Mouse (Mus musculus): ENCODE results near the gene Chd1l. TPM values are rescaled to one million over a fixed set of nuclear protein-coding genes. Genes with fewer than 3 reads are reported as not detected.

The Chd1l gene
- polyA plus RNA-seq (2017; shearing (Covaris generic)) = 43.2 TPM

GRCm38 (mm10) chr3:97609845-97610410 is at the start of gene Chd1l:
Chd1l (minus strand) TSS chr3:97610203.

DNA sequence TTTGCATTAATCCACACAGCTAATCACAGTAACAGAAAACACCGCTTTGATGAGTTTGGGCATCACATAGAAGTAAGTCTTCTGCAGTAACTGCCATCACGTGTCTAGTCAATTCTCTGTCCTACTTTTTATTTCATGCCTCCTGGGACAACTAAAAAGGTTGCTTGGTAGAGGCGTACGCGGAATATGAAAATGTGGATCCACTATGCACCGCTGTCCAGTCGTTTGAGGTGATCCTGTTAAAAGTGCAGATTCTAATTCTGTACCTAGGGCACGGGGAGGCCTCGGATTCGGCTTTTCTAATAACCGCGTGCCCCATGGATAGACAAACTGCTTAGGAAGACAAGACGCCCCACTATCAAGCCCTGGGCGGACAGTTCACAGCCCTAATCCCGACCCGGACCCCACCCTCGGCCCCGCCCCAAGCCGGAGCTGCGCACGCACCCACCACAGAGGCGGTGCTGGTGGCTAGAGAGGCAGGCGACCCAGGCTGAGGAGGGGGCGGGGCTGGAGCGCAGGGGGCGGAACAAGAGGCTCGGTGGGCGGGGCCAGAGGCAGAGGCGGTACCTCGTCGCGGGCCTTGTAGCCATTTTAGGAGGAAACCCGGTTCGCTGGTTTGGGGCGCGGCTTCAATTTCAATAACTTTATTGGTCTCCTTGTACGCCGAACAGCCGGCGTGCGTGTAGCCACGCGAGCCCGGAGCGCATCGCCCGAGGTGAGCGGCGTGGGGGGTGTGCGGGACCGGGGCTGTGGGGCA is 47.8 kb upstream of the Chd1l start, which contains the start of gene Prkab2:
TSS of gene Prkab2 (plus strand) at position 539 of the 757 bp plus-strand sequence.

GRCm38 (mm10) chr3:97628391-97629001 is 18.5 kb upstream of the Chd1l start, which contains the start of gene Fmo5:
Fmo5 (plus strand) TSS chr3:97628804.

Other genes starting within 250 kb of the Chd1l start
- gene Olfr1402, start 188.2 kb downstream of the Chd1l start, polyA plus RNA-seq (2017; shearing (Covaris generic)) = not detected
- 17.0 TPM for gene Fmo5, start 18.6 kb upstream of the Chd1l start, polyA plus RNA-seq (2017; shearing (Covaris generic))
- 4.0 TPM for gene Prkab2, start 48.0 kb upstream of the Chd1l start, polyA plus RNA-seq (2017; shearing (Covaris generic))
- not detected for gene Gm17651, start 64.5 kb upstream of the Chd1l start, polyA plus RNA-seq (2017; shearing (Covaris generic))

Measured in CD4-positive, CD25-positive, alpha-beta regulatory T cell (primary cell).